Mouse (Mus musculus) thymus, adult 18-20 months (tissue): ENCODE measurements at regions not wholly inside any gene's neighbourhood (a gene's known extent, or its start where the extent isn't known, plus 50 kb on each side); places are given as distances from the start of the nearest gene placed in this dataset.

Source experiments
- DNase-seq, 2 experiments: peaks; one replicate each; pipeline ENCODE4 v3.0.0; 2022; ENCODE audit warnings: mixed read lengths in 2 of 2

DNA sequence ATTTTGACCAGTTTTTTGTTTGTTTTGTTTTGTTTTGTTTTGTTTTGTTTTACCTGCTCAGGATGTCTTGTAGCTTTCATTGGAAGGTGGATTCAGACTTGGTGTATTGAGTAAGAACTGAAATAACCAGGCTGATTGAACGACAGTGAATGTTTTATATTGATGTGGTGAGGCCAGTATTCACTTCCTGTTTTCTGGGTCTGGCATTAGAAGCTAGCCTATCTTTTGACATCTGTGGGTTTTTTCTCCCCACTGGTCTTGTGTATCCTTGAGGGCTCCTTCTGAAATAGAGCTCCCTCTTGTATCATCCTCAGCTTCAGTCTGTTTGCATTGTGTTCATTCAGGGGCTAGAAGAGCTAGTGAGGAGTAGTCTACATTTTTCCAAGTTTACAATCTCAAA lies 175.5 kb downstream of the 1700129C05Rik start:
- no peak for DNase-seq

DNA sequence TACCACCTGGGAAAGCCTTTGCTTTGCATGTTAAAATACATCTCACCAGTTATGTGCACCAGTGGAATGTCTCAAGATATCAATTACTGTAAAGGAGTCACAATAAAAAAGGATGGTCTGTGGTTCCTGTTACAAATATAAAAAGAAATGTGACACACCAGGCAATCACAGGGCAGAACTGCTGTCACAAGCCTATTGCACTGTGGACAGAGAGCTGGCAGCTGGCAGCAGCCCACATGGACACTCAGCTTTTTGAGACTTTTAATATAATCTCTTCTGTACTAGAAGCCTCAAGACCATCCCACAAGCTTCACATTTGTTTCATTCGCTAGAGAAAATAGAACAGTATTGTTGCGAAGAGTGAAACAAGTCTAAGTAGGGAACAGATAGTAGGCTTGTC lies 197.7 kb downstream of the 1700129C05Rik start:
- no peak for DNase-seq

DNA sequence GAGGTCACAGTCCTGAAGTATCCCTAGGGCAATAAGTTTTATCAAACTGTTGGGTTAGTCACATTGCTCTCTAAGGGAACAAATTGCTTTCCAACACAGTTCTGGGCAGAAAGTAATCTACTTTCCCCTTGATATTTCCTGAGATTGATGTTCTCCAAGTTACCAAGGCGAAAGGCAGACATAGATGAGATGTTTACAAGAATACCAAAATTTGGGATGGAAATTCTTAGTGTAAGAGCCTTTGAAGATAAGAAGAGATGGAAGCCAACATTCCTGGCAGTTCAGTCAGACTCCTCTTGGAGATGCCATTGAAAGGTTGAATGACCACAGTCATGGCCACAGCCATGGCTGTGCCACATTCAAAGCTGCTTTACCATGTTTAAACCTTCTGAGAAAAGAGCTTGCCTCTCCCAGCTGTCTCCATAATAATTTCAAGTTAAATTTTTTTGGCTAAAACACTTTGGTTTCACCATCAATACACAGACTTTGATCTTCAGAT lies 199.4 kb downstream of the 1700129C05Rik start:
- no peak for DNase-seq

DNA sequence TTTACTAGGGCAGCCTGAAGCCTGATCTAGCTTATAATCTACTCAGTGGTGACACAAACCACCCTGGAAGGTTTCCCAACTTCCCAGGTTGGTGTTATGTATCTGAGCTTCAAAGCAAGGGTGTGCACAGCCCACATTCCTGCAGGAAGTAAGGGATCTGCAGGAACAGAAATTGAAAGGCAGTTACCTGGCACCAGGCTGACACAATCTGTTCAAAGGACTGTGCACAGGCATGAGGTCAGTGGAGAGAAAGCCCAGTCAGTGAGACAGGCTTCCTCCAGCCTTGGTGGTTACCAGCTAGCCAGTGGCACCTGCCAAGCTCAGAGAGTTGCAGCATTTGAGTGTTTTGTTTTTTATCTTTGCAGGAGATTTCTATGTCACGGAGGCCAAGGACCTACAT lies 203.6 kb downstream of the 1700129C05Rik start:
- DNase-seq = no peak

DNA sequence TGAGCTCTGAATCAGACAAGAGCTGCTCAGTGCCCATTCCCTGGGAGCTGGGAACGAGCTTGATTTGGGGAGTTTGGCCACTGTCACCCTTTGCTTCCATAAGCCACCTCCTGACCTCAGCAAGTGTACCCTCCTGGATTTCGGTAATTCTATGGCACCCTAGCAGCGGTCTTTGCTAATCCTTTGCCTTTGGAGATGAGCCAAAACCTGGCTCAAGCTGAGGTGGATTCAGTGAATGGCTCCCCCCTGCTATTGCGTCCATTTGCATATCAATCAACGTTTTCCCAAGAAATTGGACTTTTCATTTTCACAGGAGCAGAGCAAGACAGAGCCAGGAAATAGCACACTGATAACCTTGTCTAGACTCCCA lies 204.1 kb downstream of the 1700129C05Rik start:
- no peak for DNase-seq

DNA sequence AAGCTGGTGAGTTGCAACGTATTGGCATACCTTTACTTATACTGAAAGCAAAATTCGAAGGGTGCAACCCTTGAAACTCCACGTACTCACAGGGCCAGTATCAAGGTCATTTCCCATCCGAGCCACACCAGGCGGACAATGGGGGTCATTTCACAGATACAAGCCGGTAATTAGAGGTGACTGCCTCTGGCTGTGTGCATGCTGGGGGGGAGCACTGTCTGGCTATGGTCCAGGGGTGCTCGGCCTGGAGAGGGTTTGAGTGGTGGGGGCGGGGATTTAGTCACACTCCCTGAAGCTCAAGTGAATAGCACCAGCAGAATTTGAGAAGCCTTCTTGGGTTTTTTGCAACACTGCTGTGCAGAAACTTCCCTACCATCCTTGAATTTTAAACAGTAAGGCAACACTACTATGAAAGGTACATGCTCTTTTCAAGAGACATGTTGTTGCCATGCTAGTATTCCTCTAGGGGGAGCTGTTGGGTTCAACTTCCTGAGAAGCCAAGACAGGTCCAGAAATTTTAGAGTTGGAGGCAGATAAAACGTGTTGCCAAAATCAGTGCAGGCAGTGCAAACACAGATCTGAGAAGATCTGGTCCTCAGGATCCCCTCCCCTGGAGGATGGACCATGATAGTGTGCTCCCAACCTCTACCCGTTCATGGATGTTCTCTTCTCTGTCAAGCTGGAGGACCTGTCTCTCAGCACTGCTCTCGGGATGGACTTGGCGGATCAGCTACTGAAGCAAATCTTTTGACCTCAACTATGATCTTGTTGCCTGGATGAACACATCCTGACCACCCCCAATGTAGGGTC lies 204.7 kb downstream of the 1700129C05Rik start:
- DNase-seq = no peak

DNA sequence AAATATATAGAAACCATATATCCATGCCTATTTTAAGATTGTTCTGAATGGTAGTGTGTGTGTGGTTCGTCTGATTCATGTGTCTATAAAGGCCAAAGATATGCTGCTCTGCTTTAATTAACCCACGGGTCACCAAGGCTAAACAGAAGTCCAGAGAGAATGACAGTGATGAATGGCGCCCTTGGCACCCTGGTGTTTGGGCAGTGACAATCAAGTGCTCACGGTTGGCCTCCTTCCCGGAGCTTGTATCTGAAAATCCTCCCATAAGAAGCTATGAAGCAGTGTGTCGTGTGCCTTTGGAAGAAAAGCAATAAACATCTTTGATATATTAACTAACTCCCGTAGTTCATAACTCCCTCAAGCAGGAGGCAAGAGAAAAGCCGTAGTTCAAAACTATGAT lies 205.4 kb downstream of the 1700129C05Rik start:
- DNase-seq = no peak

DNA sequence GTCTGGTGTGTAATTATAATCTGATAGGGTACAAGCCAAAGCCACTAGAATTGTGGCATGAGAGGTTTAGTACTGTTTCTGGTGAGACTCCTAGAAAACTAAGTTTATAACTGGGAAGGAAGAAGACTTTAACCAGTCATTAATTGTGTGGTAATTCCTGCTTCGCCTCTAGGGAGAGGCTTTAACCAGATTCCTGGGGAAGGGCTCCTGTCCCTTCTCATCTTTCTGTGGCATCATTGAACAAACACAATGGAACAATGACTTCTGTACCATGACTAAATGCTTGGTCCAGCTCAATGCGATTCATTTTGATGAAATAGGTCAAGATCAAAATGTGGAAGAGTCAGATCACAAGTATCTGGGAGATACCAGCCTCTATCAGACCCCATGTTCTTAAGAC lies 206.6 kb downstream of the 1700129C05Rik start:
- DNase-seq = no peak

DNA sequence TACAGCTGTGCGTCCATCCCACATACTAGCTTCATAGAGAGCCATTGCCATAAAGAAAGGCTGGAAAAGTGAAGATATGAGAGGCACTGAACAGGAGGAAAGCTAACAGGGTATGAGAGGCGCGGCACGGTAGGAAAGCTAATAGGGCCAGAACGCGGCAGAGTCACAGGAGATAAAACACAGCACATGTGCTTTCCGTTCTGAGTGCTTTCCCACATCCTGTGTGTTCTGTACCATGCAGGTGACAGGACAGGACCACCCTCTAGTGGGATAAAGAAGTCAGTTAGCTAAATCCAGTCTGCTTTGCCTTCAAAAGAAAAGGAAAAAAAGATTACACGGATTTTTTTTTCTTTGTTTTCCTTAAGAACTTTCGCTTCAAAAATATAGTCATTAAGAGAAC lies 224.8 kb downstream of the 1700129C05Rik start:
- DNase-seq = peak; percentile 12 to 41

DNA sequence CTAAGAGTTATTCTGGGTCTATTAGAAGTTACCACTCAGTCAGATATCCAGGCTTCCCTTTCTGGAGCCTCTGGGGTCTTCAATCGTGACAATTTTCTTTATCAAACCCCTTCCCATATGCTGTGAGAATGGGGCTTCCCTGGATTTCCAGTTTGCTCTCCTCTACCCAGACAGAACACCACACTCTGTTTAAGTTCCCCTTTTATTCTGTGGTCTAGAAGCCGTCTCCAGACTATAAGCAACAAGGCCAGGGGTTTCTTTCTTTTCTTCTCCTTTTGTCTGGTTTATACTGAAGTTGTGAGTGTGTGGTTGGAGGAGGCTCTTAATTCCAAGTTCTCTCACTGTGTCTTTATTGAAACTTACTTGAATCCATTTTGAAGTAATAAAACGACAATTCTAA lies 225.5 kb downstream of the 1700129C05Rik start:
- DNase-seq = no peak

DNA sequence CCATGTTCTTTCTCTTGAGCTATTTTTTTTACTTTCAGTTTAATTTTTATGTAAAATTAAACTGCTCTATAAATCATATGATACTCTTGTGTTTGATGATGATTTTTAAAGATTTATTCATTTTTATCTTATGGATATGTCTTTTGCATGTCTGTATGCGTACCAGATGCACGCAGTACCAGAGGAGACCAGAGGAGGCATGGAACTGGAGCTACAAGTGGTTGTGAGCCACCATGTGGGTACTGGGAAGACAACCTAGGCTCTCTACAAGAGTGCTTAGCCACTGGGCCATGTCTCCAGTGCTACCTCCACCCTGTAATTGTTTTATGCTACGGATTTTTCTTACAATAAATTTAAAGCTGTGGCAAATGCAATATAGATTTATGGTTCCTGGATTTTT lies 227.8 kb downstream of the 1700129C05Rik start:
- DNase-seq = no peak

DNA sequence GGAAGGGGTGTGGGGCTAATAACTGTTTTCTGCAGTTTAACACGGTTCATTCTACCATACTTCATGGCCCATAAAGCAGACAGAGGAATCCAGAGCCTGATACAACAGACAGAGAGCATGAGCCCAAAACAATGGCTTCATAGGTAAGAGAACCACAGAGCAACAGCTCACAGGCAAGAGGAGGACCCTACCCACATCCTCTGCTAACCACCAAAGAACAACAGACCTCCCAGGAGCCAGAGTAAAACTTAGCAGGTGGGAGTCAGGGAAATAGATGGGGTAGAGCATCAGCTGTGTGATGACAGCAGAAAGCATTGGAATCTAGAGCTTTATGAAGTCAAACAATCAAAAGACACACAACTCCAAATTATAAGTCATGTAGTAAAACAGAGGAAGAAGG lies 231.8 kb downstream of the 1700129C05Rik start:
- DNase-seq = peak; percentile 16 to 35

DNA sequence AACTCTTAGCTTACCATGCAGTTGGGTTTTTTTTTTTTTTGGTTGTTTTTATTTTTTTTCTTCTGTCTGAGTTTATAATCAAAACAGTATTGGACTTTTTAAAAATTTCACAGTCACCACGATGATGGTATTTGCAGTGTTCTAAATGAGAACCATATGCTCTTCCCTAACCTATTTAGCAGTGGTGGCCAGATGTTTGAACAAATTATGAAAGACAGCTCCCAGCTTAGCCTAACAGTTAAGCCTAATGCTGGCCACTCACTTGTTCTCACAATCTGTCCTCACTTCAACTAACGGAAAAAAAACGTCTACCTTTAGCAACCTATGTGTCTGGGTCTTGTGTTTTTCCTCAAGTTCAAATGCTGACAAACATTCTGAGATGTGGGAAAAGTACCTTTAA lies 234.8 kb downstream of the 1700129C05Rik start:
- DNase-seq = no peak

DNA sequence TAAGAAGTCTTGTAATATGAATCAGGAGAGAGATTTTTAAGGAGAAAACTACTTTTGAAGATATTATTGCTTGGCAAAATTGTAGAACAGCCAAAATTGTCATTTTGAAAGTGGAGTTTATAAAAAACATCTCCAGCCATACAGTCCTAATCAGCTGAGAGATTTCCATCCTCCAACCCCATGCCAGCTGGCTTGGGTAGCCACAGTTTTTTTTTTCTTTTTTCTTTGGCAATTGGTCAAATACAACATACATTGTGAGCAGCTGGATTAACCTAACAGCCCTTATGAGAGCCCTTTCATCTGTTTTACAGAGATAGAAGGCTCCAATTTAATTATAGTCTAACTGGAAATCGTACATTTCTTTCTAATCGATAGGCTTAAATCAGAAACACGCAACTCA lies 235.3 kb downstream of the 1700129C05Rik start:
- DNase-seq = no peak

DNA sequence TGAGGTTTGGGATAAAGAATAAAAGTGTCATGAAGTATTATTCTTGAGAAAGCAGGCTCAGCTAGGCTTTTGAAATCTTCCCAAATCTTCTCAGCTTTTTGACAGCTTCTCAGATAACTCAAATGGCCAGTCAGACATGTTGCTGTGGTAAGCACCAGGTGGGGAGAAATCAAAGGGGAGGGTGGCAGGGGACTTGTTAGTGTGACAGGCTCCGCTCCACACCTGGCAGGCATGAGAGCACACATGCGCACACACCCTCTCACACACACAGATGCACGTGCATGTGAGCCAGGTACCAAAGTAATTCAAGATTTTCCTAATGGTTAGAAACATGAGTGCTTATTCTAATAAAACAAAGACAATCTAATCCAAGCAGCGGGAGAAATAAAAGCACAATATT lies 236.1 kb downstream of the 1700129C05Rik start:
- peak; percentile 25 to 37 for DNase-seq

DNA sequence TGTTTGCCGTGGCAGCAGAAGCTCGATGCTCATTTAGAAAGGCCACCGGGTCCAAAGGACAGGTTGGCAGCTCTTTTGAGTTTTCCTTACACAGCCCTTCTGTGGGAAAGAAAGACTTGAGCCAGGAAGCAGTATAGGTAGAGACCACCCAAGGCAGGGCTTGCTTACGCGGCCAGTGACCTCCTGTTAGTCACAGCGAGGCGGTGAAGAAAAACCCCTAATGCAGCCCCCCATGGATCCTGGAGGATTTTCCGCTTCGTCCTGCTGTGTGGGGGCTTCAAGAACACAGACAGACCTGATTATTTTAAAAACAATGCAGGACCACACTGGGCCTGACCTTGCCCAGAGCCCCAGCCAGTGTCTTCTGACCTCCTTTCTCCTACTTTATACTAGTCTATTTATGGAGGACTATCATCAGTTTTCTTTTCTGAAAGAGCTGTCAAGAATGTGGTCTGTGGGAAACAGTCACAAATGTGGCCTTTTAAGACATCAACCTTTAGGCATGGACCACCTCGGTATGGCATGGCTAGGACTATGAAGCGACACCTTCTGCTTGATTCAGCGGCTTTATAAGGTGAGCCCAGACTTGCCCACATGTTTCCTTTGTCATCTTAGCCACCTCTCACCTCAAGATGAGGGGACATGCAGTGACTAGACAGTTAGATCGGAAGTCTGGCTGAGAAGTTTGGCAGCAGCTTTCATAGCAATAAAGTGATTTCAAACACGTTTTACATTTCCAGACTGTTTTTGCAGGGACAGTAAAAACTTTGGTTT lies 274.3 kb downstream of the 1700129C05Rik start:
- no peak for DNase-seq

DNA sequence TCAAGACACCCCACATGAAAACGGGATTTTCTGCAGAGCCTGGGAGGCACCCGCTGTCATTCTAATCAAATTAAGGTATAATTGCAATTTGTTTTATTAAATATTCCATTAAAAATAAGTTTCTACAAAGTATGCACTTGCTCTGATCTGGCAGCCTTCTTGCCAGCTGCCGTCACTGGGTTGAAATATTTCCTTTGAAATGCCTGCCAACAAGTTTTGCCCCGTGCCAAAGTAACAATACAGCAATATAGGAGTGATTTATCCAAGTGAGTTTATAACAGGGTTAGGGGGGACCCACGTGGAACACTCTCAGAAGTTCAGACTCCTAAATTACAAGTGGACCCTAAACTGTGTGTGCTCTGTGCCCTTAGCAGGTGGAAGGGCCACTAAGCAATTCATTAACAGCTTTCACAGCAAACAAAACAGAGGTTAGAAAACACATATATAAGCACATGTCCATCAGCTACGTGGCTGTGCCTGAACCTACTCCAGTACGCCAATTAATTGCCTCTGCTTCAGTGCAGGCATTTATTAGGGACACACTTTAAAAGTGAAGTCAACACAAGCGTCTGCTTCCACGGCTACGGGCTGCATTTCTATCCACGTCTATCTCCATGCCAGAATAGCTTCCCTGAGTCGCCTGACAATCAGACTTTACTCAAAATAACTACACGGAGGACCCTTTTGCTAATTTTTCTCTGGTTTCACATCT lies 275.1 kb downstream of the 1700129C05Rik start:
- DNase-seq = no peak

DNA sequence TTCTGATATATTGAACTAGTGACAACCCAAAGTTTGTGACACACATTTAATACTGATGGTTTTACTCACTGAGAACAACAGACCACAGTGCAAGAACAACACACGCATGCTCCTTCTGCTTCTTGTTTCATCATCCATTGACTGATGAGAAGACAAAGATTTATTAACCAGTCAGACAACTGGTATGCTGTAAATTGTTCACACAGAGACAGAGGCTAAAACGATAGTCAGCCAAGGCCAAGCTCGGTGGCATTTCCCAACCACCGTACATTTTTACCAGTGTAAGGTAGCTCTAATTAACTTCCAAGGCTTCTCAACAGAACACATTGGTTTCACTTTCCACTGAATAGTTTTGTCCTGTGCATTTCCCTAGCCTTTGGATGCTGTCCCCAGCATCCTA lies 287.8 kb downstream of the 1700129C05Rik start:
- no peak for DNase-seq

DNA sequence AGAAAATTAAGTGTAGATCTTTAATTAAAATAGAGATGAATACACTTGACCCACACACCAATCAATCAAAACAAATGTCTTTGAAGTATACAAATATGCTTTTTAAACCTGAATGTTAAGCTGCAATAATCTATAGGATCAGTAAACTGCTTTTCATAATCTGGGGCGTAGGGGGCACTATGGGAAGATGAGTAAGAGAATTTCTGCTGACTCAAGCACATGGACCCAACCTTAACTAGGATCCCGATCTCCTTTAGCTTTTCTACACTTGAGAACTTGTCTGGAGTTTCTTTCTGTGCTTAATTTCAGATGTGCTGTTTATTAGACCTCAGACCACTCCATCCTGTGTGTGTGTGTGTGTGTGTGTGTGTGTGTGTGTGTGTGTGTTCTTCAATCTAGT lies 298.1 kb downstream of the 1700129C05Rik start:
- no peak for DNase-seq

DNA sequence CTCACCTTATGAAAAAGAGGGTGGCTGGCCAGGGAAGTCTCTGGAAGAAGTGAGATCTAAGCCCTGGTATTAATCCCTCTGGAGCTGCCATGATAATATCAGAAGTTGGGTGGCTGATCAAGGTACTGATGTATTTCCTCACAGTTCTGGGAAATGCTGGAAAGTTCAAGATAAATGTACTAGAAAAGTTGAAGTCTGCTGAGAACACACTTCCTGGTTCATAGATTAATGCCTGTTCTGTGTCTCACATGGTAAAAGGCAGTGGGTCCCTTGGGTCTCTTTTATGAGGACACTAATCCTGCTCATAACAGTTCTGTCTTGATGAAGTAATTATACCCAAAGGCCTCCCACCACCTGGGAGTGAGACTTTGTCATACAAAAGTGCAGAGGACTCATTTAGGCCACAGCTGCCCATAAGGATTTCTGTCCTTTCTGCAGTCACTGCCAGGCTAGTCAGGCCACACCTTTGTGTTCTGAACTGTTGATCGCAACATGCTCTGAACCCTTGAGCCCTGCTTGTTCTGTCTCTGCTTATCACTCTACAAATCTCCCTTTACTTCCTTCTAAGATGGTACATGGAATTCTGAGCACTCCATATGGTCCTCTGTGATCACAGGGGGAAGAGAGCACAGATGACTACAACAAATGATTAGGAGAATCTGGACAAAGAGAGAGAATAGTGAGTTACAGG lies 300.4 kb downstream of the 1700129C05Rik start:
- no peak for DNase-seq

DNA sequence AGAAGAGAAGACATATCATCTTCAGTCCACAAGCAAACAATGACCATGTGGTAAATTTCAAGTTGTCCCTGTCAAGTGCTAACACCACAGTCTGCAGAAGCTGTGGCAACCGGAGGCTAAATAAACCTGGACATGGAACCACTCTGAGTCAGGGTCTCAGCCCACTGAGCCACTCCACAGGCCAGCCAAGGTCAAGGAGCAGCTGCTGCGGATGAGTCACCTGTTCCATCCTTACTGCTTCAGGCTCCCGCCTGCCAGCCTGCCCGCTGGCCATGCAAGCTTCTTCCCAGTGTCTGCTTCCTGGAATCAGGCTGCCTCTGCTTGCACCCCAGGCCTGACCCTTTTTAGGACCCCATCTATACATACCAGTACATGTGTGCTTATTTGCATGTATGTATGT lies 319.8 kb downstream of the 1700129C05Rik start:
- DNase-seq = no peak

DNA sequence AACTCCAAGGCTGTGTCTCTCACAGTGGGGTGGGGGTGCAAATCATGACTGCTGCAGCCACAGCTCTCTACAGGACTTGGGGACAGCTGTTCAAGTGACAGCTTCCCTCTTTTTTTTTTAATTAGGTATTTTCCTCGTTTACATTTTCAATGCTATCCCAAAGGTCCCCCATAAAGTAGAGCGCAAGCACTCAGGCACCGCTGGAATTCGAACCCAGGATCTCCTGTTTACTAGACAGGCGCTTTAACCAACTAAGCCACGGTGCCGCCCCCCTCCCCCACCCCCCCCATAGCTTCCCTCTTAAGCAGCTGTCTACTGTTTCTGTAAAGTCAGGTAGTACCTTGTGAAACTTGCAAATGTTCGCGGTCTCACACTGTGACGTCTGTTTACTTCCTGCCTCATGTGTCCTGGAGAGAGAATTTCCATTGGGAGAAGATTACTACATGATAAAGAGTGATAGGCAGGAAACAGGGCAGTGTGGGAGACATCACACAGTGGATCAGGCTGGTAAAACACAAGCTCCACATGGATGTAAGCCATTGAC lies 324.7 kb downstream of the 1700129C05Rik start:
- DNase-seq = no peak

DNA sequence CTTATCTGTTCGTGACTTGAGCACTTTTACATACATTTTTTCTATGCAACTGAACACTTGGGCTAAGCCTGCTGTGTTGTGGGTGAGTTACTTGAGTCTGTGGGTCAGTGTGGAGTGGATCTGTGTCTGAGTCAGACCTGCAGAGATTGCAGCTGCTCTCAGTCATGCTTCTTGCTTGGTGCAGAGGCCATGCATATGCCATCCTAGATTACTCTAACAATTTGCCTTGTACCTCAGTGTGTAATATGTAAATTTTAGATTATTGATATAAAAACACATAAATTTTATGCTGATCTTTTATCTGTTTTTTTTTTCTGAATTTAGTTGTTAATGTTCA lies 326.2 kb downstream of the 1700129C05Rik start:
- no peak for DNase-seq
